Mouse (Mus musculus) G1E (cell line): Measurements from ENCODE around the gene Mief1.

Experiments used
- CTCF ChIP-seq: IDR thresholded peaks from 2 replicates; pipeline ENCODE4 v1.5.1; 2012; ENCODE audit warnings: low read depth, low read length, inconsistent platforms, mixed read lengths
- TAL1 ChIP-seq: conservative IDR thresholded peaks from 2 replicates; pipeline ENCODE4 v1.6.1; 2012; ENCODE audit warnings: low read depth, low read length, inconsistent platforms, mixed read lengths

DNA sequence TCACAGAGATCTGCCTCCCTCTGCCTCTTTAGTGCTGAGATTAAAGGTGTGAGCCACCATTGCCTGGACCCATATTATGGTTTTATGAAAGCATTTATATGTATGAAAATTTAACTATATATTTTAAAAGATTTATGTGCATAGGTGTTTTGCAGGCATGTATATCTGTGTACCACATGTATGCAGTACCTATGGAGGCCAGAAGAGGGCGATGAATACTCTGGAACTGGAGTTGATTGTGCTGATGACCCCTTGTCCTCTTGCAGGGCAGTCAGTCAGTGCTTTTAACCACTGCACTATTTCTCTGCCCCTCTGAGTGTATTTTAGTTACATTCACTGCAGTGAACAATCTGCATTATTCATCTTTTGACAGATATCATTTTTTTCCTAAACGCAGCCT, 8.0 kb upstream of the Mief1 start:
- TF ChIP-seq CTCF (peak; percentile 31), TAL1 (no peak)
